Mouse (Mus musculus) heart, embryonic 13.5 days (tissue): Measurements from ENCODE around the gene C130032M10Rik. TPM values are rescaled to one million over a fixed set of nuclear protein-coding genes. Genes with fewer than 3 reads are reported as not detected.

Experiments used
- ATAC-seq: fragments of 200-750 bp; cut with Nextera tagmentation; 2 replicates; pipeline ENCODE4 v1.8.0; 2017; ENCODE audit warnings: moderate TSS enrichment; ENCODE audit not compliant: insufficient number of reproducible peaks, low FRiP score, low TSS enrichment; ENCODE audit errors: extremely low read depth
- H3K27ac ChIP-seq: fragments of 300-500 bp; sonication (generic); replicated peaks from 2 replicates; pipeline ENCODE4 v1.5.1; 2015; ENCODE audit warnings: moderate library complexity, mild to moderate bottlenecking, inconsistent platforms
- H3K27me3 ChIP-seq: fragments of 300-500 bp; sonication (generic); replicated peaks from 2 replicates; pipeline ENCODE4 v1.6.1; 2015; ENCODE audit warnings: mild to moderate bottlenecking, inconsistent platforms
- H3K36me3 ChIP-seq: fragments of 300-500 bp; sonication (generic); 2 replicates; pipeline ENCODE4 v1.6.1; 2015; ENCODE audit warnings: mild to moderate bottlenecking, inconsistent platforms
- H3K4me1 ChIP-seq: fragments of 300-500 bp; sonication (generic); 2 replicates; pipeline ENCODE4 v1.6.1; 2015; ENCODE audit warnings: inconsistent platforms
- H3K4me2 ChIP-seq: fragments of 300-500 bp; sonication (generic); 2 replicates; pipeline ENCODE4 v1.6.1; 2015; ENCODE audit warnings: inconsistent platforms, mild to moderate bottlenecking, moderate library complexity
- H3K4me3 ChIP-seq: fragments of 300-500 bp; sonication (generic); 2 replicates; pipeline ENCODE4 v1.5.1; 2015; ENCODE audit warnings: moderate library complexity, mild to moderate bottlenecking, inconsistent platforms
- H3K9ac ChIP-seq: fragments of 300-500 bp; sonication (generic); 2 replicates; pipeline ENCODE4 v1.6.1; 2015; ENCODE audit warnings: inconsistent platforms, mild to moderate bottlenecking, moderate library complexity
- H3K9me3 ChIP-seq: fragments of 300-500 bp; sonication (generic); 2 replicates; pipeline ENCODE4 v1.6.1; 2016; ENCODE audit warnings: inconsistent platforms
- WGBS: fragments of 180-500 bp; shearing (Covaris S2); methylation state at CpG from one replicate; pipeline ENCODE4 v1.1.7; 2015; ENCODE audit warnings: mixed read lengths; 5-methylcytosine and 5-hydroxymethylcytosine counted together
- polyA plus RNA-seq: library from polyadenylated mRNA; unstranded; fragments of >200 nt; fragmentation: Nextera tagmentation; extraction: Ambion mirVana; gene quantifications from 2 replicates; pipeline ENCODE4 v1.2.1, GENCODE M21; 2015

C130032M10Rik gene
- polyA plus RNA-seq, 1 experiment from 2014 or later: 1.0 TPM

- no peak within 1 kb of the TSS for H3K27ac ChIP-seq
- no peak for ATAC-seq
- peak within 1 kb of the TSS; percentile 80 for H3K9ac ChIP-seq
- H3K9me3 ChIP-seq: no peaks in the 10 kb centered on the region
- H3K27me3 ChIP-seq: peaks cover 75% of the 10 kb centered on the region
- H3K4me1 ChIP-seq: peaks cover 34% of the 10 kb centered on the region
- peak within 1 kb of the TSS; percentile 66 for H3K4me3 ChIP-seq
- H3K4me2 ChIP-seq: peak within 1 kb of the TSS; percentile 92
- no peaks in the 10 kb centered on the region for H3K36me3 ChIP-seq
- WGBS: under 1% methylated on average over 91 of the region's 91 CpGs
Observed at GRCm38 (mm10) chr9:114563761-114564606, 48.5 kb downstream of the C130032M10Rik start, which contains the start of gene Trim71. Gene Trim71 (minus strand): TSS chr9:114564369.

GRCm38 (mm10) chr9:114564667-114565066 lies 49.2 kb downstream of the C130032M10Rik start:
- H3K4me1 ChIP-seq: peaks cover 34% of the 10 kb centered on the region
- H3K4me3 ChIP-seq: peak overlapping the region; percentile 66
- WGBS: 4% methylated on average over 10 of the region's 10 CpGs
- H3K9me3 ChIP-seq: no peaks in the 10 kb centered on the region
- no peak for ATAC-seq
- H3K27me3 ChIP-seq: peaks cover 68% of the 10 kb centered on the region
- H3K9ac ChIP-seq: peak overlapping the region; percentile 80
- H3K27ac ChIP-seq: no peak overlapping the region
- H3K4me2 ChIP-seq: peak overlapping the region; percentile 92
- H3K36me3 ChIP-seq: no peaks in the 10 kb centered on the region

Other genes with a start within 250 kb of the C130032M10Rik start
- not detected in 2 replicates for gene Bcl2a1c, start 185.6 kb upstream of the C130032M10Rik start, polyA plus RNA-seq
- gene Crtap, start 125.0 kb upstream of the C130032M10Rik start, polyA plus RNA-seq: 141 and 142 TPM in 2 replicates
- gene Glb1, start 114.6 kb upstream of the C130032M10Rik start, polyA plus RNA-seq: 42.9 and 44.7 TPM in 2 replicates
- 9.2 and 10.1 TPM in 2 replicates for gene Tmppe, start 114.6 kb upstream of the C130032M10Rik start, polyA plus RNA-seq
- not detected in 2 replicates for gene Ccr4, start 10.8 kb upstream of the C130032M10Rik start, polyA plus RNA-seq
- gene Trim71, start 48.7 kb downstream of the C130032M10Rik start, polyA plus RNA-seq: 0.17 and 0.20 TPM in 2 replicates
- 35.1 and 36.4 TPM in 2 replicates for gene Cnot10, start 124.5 kb downstream of the C130032M10Rik start, polyA plus RNA-seq
- 74.5 and 78.4 TPM in 2 replicates for gene Dync1li1, start 173.1 kb downstream of the C130032M10Rik start, polyA plus RNA-seq
- gene Cmtm6, start 215.4 kb downstream of the C130032M10Rik start, polyA plus RNA-seq: 34.6 and 37.5 TPM in 2 replicates